In the genomic region with DNA sequence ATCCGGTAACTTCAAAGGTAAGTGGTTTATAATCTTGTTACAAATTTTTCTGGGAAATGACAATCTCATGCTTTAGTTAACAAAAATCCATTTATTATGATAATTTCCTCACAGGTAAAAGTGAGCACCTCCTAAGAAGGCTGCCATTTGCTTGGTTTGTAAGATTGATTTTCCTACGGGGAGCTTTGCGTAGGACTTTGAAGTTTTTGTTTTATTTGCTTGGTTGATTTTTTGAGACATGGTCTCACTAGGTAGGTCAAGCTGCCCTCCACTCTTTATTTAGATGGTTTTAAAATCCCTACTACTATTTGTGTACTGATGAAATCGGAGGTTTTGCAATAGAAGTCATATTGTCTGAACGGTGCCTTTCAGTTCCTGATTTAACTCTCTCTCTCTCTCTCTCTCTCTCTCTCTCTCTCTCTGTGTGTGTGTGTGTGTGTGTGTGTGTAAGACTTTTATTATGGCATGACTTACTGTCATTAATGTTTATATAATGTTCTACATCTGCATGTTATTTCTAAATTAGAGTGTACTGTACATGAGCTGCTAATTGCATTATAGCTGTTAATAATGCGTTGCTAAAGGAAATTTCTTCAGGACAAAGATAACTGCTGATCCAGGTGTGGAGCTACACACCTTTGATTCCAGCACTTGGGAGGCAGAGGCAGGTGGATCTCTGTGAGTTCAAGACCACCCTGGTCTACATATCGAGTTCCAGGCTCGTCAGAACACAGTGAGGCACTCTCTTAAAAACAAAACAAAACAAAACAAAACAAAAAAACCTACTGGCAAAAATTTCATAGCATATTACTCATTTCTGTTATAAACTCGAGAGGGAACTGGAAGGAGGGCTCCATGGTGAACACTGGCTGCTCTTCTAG, we compare ENCODE assay signal across 18 mouse cellular contexts. TPM values are rescaled to one million over a fixed set of nuclear protein-coding genes. Genes with fewer than 3 reads are reported as not detected.
DNase-seq lines count a peak whose midpoint lies in the region; ATAC-seq and TF ChIP-seq lines count a peak whose summit lies in the region.
"Had no signal": no experiment of that assay in that cellular context is flagged by ENCODE, and none has a peak within 500 bp of the region (broad histone marks: within the 10 kb centered on the region; RNA-seq: fewer than 3 reads in every experiment).

No protein-coding gene starts in this region.

- TF ChIP-seq EP300 in liver, embryonic 14.5 days (IDR thresholded peaks at IDR 0.05; ENCODE audit: low read depth) = no peak

- peaks cover 6 to 10% of the 10 kb centered on the region in 2 experiments for H3K4me1 ChIP-seq in liver, embryonic 14.5 days (replicated peaks; ENCODE audit: control insufficient read depth in 2 of 2, insufficient read depth in 2 of 2, low read length in 1 of 2)
- H3K4me1 ChIP-seq: heart, embryonic 12.5 days; midbrain, embryonic 15.5 days; neural tube, embryonic 15.5 days had no signal

- no peaks in the 10 kb centered on the region for H3K27me3 ChIP-seq in liver, embryonic 14.5 days (ENCODE audit: control insufficient read depth, insufficient read depth, low read length)
- H3K27me3 ChIP-seq in splenic B cell, adult 2 months (ENCODE audit: control insufficient read depth, insufficient read depth, low read length, poor library complexity, severe bottlenecking) = no peaks in the 10 kb centered on the region
- H3K27me3 ChIP-seq: heart, embryonic 12.5 days; midbrain, embryonic 15.5 days; neural tube, embryonic 15.5 days had no signal

- H3K36me3 ChIP-seq in liver, embryonic 14.5 days (replicated peaks; ENCODE audit: control insufficient read depth, insufficient read depth, low read depth) = no peaks in the 10 kb centered on the region
- H3K36me3 ChIP-seq in splenic B cell, adult 2 months (ENCODE audit: control insufficient read depth, insufficient read depth, low read length, poor library complexity, severe bottlenecking) = no peaks in the 10 kb centered on the region
- H3K36me3 ChIP-seq: heart, embryonic 12.5 days; midbrain, embryonic 15.5 days; neural tube, embryonic 15.5 days had no signal

- 24% methylated on average over 9 of the region's 9 CpGs for WGBS in liver, embryonic 14.5 days (ENCODE audit: insufficient replicate concordance)

- H3K4me2 ChIP-seq in liver, embryonic 14.5 days (ENCODE audit: low read depth) = peak overlapping the region; percentile 78
- H3K4me2 ChIP-seq: heart, embryonic 12.5 days; hindbrain, embryonic 14.5 days; midbrain, embryonic 15.5 days; neural tube, embryonic 15.5 days had no signal

- H3K9me3 ChIP-seq in liver, embryonic 14.5 days (ENCODE audit: control insufficient read depth, low read length) = no peaks in the 10 kb centered on the region
- H3K9me3 ChIP-seq: heart, embryonic 12.5 days; midbrain, embryonic 15.5 days; neural tube, embryonic 15.5 days had no signal

- ATAC-seq in common myeloid progenitor, adult 5-6 weeks (replicated peaks; ENCODE audit: low read depth, poor library complexity, severe bottlenecking) = peak; percentile 55
- peak; percentile 50 for ATAC-seq in liver, embryonic 14.5 days (ENCODE audit: insufficient read depth)
- ATAC-seq: midbrain, embryonic 15.5 days had no signal

- H3K27ac ChIP-seq in liver, embryonic 14.5 days = peak overlapping the region; percentile 67
- H3K27ac ChIP-seq: hindbrain, embryonic 14.5 days; kidney, postnatal 0 days; midbrain, embryonic 15.5 days; neural tube, embryonic 15.5 days had no signal

- intact Hi-C loops in left cerebral cortex, postnatal 36 days (cut with DNase I) = no loop called here

- H3K9ac ChIP-seq in liver, embryonic 14.5 days (replicated peaks) = peak overlapping the region; percentile 64
- H3K9ac ChIP-seq: heart, embryonic 12.5 days; hindbrain, embryonic 14.5 days; midbrain, embryonic 15.5 days; neural tube, embryonic 15.5 days had no signal

- TF ChIP-seq CTCF in liver, embryonic 14.5 days (IDR thresholded peaks at IDR 0.05; ENCODE audit: low read depth) = no peak

- peak; percentile 15 for DNase-seq in thymus, postnatal 25 days
- no peak for DNase-seq in thymus, postnatal 10 days (ENCODE audit: low spot score in 2 of 2)
- DNase-seq in liver, embryonic 14.5 days (ENCODE audit: low read depth in 3 of 3, low spot score in 3 of 3) = no peak
- DNase-seq in splenic B cell, adult 2 months (ENCODE audit: low read depth, low spot score) = peak; percentile 59
- no peak for DNase-seq in urinary bladder, postnatal 36 days (ENCODE audit: low spot score in 2 of 2)
- DNase-seq in kidney, adult 18-20 months = no peak
- DNase-seq in left cerebral cortex, postnatal 36 days (ENCODE audit: low spot score in 2 of 2) = no peak
- DNase-seq: lung, adult 18-20 months; right cerebral cortex, postnatal 4 days had no signal

- H3K4me3 ChIP-seq in liver, embryonic 14.5 days (ENCODE audit: insufficient read depth in 1 of 2, low read depth in 2 of 2, low read length in 2 of 2) = peak overlapping the region; percentile 55 to 62
- H3K4me3 ChIP-seq: heart, embryonic 12.5 days; midbrain, embryonic 15.5 days; neural tube, embryonic 15.5 days had no signal

RNA-seq across cellular contexts. Expression of a gene that starts 0.7 kb away (rescaled TPM):
- total RNA-seq in common myeloid progenitor, adult 5-6 weeks (2017) = 56.9 and 66.7 TPM in 2 replicates
- polyA plus RNA-seq in liver, embryonic 14.5 days (2012; rRNA removed) = 8.9 and 11.0 TPM in 2 replicates
- polyA plus RNA-seq in liver, embryonic 14.5 days (2014; fragmentation: Nextera tagmentation; extraction: Ambion mirVana) = 19.5 and 20.4 TPM in 2 replicates
- under 1 TPM in 1 of 2 experiments, not detected in 1; 0.17 TPM for total RNA-seq in left cerebral cortex, postnatal 36 days (2021)
- polyA plus RNA-seq: cortical plate, adult 2 months; hindbrain, embryonic 14.5 days; neural tube, embryonic 15.5 days had no signal

RNA-seq across cellular contexts. Expression of a gene that starts 39.7 kb away (rescaled TPM):
- not detected in 2 replicates for total RNA-seq in common myeloid progenitor, adult 5-6 weeks (2017)
- not detected in 2 replicates for polyA plus RNA-seq in liver, embryonic 14.5 days (2012; rRNA removed)
- not detected in 2 replicates for polyA plus RNA-seq in liver, embryonic 14.5 days (2014; fragmentation: Nextera tagmentation; extraction: Ambion mirVana)
- not detected for total RNA-seq in left cerebral cortex, postnatal 36 days (2021)
- total RNA-seq: gastrocnemius, adult 18-20 months; left cerebral cortex, adult 8-10 months had no signal
- polyA plus RNA-seq: cortical plate, adult 2 months; heart, embryonic 12.5 days; hindbrain, embryonic 14.5 days; kidney, postnatal 0 days; midbrain, embryonic 15.5 days; neural tube, embryonic 15.5 days had no signal

RNA-seq across cellular contexts. Expression of a gene that starts 49.7 kb away (rescaled TPM):
- total RNA-seq in common myeloid progenitor, adult 5-6 weeks (2017) = 10.5 and 11.4 TPM in 2 replicates
- 0.32 and 0.42 TPM in 2 replicates for polyA plus RNA-seq in liver, embryonic 14.5 days (2012; rRNA removed)
- polyA plus RNA-seq in liver, embryonic 14.5 days (2014; fragmentation: Nextera tagmentation; extraction: Ambion mirVana) = 0.77 and 0.91 TPM in 2 replicates
- total RNA-seq in left cerebral cortex, postnatal 36 days (2021) = 1 to 10 TPM; 3.0 to 3.3 TPM

Comparison
In these comparisons a context has a peak if more than half of its experiments do, and no peak if none do; other contexts are left out.
1. DNase-seq: peak in thymus, postnatal 25 days (single experiment) and splenic B cell, adult 2 months (single experiment); none in thymus, postnatal 10 days (0 of 2), liver, embryonic 14.5 days (0 of 3), urinary bladder, postnatal 36 days (0 of 2), kidney, adult 18-20 months (single experiment) and left cerebral cortex, postnatal 36 days (0 of 2).
2. RNA of a gene that starts 0.7 kb away (total RNA-seq): 56.9 to 66.7 TPM in common myeloid progenitor, adult 5-6 weeks; 0.17 TPM in left cerebral cortex, postnatal 36 days; every median in the first group is over 10 times any median in the second.